Mouse (Mus musculus) ES-E14 (cell line): ENCODE data around the gene Smpx.

Experiments
- CHD2 ChIP-seq: IDR thresholded peaks from 2 replicates; pipeline ENCODE4 v1.6.1; 2014; ENCODE audit warnings: mild to moderate bottlenecking, low read depth, low read length, inconsistent platforms
- HCFC1 ChIP-seq: IDR thresholded peaks from 2 replicates; pipeline ENCODE4 v1.6.1; 2012; ENCODE audit warnings: low read length, inconsistent platforms, borderline replicate concordance; ENCODE audit not compliant: insufficient read depth
- MAFK ChIP-seq: IDR thresholded peaks from 2 replicates; pipeline ENCODE4 v1.6.1; 2014; ENCODE audit warnings: mild to moderate bottlenecking, low read depth, low read length, inconsistent platforms; ENCODE audit not compliant: insufficient read depth
- ZC3H11A ChIP-seq: IDR thresholded peaks from 2 replicates; pipeline ENCODE4 v1.6.1; 2012; ENCODE audit warnings: low read depth, mild to moderate bottlenecking, inconsistent platforms, low read length, borderline replicate concordance
- ZNF384 ChIP-seq: IDR thresholded peaks from 2 replicates; pipeline ENCODE4 v1.6.1; 2012; ENCODE audit warnings: low read depth, low read length, inconsistent platforms

DNA sequence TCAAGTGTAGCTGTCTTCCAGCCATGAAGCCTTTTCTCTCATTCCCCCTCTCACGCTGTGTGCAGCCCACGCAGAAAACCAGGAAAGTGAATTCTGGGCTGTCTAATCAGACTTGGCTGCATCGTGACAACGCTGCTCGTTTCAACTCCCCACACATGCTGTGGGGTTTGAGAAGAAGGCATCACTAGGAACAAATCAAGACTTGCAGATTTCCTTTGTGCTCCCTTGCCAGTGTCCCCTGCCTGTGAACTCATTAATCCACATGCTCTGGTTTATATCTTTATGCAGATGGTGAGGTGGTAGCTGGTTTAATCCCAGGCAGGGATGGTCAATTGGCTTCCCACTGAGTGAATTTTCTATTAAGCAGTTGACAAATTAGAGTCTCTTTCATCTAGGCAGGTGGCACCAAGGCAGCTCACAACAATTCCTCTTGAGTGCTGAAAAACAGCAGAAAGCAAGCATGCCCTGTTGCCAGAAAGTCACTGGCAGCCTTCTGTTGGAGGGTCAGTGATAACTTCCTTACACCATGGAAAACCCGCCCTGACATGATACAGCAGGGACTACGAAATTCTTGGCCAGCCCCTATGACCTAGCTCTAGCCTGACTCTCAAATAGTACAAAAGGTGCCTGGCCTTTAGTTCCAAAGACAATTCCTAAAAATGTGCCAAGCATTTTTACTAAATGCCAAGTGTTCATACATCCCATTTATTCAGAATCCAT, 32.1 kb downstream of the Smpx start:
- TF ChIP-seq ZC3H11A: no peak
- TF ChIP-seq MAFK: no peak
- TF ChIP-seq ZNF384: no peak
- TF ChIP-seq CHD2: no peak
- TF ChIP-seq HCFC1: no peak
